Mouse (Mus musculus) lung, postnatal 10 days (tissue): ENCODE results near the gene Btbd16.

ENCODE experiments used
- DNase-seq: peaks from one replicate; pipeline ENCODE4 v3.0.0; 2021

Btbd16 gene

GRCm38 (mm10) chr7:130823992-130824391 is 50.1 kb downstream of the Btbd16 start:
- no peak for DNase-seq

GRCm38 (mm10) chr7:130826343-130826742 is 52.5 kb downstream of the Btbd16 start:
- DNase-seq, result no peak

GRCm38 (mm10) chr7:130827431-130827830 is 53.6 kb downstream of the Btbd16 start:
- peak; percentile 82 for DNase-seq

- DNase-seq, result no peak
Observed at GRCm38 (mm10) chr7:130827844-130828403, 54.1 kb downstream of the Btbd16 start.

DNA sequence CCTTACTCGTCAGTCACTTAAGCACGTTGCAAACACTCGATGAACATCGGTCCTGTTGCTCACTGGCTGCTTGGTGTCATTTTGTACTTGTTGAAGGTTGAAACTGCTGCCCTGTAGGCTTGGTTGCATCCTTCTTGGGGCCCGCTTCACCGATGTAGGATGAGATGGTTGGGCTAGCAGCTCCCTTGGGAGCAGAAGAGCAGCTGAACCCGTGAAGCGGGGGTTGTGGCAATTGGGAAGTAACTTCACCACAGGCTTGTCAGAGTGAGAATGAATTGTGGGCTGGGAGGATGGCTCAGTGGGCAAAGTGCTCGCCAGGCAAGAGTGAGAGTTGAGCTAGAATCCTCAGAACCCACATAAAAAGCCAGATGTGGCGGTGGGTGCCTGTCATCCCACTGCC is 54.6 kb downstream of the Btbd16 start:
- DNase-seq, result no peak

DNA sequence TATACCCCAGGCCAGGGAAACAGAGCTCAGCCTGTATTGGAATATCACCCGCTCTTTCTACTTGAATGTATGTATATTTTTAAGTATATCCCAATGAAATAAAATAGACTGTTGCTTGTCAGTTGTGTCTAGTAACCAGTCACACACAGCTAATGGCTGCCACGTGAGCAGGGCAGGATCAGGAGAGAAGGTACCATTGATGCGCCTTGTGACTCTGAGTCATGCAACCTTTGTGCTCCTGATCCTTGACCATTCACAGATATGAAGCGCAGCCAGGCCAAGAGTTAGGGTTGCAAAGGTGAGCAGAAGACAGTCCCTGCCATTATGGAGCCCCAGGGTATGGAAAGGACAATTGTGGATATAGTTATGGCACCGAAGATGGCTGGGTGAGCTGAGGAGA is 57.7 kb downstream of the Btbd16 start:
- DNase-seq, result no peak

DNA sequence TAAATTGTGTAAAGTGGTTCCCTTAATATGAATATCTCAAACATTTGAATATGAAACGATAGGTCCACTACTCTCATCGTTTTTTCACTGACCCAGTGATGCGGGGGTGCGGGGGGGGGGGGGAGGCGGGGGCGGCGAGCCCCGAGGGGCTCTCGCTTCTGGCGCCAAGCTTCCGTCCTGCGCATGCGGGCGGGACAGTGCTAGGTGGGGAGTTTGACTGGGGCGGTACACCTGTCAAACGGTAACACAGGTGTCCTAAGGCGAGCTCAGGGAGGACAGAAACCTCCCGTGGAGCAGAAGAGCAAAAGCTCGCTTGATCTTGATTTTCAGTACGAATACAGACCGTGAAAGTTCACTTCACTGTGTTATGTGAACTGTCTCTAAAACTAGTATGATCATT is 60.4 kb downstream of the Btbd16 start:
- peak; percentile 52 for DNase-seq

GRCm38 (mm10) chr7:130834958-130835861 is 61.3 kb downstream of the Btbd16 start:
- DNase-seq, result peak; percentile 34

- DNase-seq, result no peak
Observed at GRCm38 (mm10) chr7:130836066-130836465, 62.2 kb downstream of the Btbd16 start.

DNA sequence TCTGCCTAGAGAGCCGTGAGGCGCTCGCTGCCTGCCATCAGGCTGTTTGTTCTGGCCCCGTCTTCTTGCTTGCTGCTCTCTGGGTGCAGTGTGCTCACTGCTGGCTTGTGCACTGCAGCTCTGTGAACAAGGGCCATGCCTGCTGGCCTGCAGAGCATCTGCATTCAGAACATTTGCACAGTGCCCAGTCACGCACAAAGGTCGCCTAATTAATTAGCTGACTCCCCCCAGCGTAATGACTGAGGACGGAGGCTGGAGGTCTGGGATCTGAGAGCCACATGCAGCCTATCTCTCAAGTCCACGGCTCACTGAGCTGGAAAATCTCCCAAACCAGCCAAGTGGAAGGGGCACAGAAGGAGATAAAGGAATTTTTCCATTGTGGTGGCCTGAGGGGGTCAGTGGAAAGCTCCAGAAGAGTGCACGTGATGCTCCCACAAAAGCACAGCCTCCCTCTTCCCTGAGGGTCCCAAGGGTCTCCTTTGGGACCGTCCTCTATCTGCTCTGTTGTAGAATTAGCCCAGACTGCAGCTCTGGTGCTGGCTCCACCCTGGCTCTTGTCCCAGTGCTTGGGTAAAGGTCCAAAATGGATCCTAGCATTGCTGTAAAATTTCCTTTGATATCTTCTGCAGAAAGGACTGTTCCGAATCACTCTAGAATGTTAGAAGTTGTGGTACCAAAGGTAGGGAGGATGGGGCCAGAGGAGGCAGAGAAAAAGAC is 64.2 kb downstream of the Btbd16 start:
- DNase-seq, result no peak

- DNase-seq, result no peak
Observed at GRCm38 (mm10) chr7:130838658-130839025, 64.8 kb downstream of the Btbd16 start.

- DNase-seq, result no peak
Observed at GRCm38 (mm10) chr7:130839380-130840100, 65.7 kb downstream of the Btbd16 start.

- DNase-seq, result no peak
Observed at GRCm38 (mm10) chr7:130847164-130847718, 73.4 kb downstream of the Btbd16 start.

- peak; percentile 53 for DNase-seq
Observed at GRCm38 (mm10) chr7:130854684-130855292, 80.9 kb downstream of the Btbd16 start.

DNA sequence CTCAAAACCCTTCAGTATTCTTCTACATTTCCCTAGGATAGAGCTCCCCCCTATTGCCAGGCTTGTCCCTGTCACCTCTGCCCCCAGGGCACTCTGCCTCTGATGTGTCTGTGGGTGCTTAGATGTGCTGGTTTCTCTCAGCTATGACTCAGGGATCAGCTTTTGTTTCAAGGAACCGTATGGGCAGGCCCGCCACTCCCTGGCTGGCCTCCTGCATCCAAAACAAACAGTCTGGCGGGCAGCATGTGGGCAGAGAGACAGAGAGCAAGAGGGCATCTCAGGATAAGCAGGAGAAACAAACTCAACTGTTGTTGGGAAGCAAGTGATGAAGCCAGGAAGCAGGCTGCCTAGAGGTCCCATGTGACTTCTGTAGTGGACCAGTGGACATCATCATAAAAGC is 81.8 kb downstream of the Btbd16 start:
- DNase-seq, result peak; percentile 55

DNA sequence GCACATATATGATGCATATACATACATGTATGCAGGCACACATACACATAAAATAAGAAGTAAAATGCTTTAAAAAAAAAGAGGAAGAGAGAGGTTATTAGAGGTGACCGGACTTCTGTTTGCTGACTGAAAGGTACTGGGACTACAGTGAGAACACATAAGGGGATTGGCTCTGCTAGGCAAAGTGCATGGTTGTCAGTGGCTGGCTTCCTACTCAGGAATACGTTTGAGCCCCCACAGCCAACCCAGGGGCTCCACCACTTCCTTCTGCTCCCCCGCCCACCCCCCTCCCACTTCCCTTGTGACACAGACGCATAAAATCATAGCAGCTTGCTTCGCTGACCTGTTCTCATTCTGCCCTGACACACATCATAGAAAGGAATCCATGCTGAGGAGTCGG is 84.1 kb downstream of the Btbd16 start:
- no peak for DNase-seq

DNA sequence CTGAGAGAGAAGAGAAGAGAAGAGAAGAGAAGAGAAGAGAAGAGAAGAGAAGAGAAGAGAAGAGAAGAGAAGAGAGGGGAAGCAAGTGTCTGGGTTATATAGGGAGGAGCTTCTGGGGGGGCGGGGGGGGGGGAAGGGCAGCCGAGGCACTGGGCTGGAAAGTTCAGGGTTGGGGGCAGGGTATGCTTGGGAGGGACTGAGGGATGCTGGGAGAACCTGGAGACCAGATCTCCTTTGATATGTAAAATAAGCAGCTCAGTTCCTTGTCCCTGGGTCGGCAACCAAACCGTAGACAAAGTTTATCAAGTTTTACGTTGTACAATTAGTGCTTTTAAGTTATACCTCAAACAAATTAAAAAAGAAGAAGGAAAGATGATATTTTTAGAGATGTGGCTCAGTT is 86.1 kb downstream of the Btbd16 start:
- DNase-seq, result no peak

DNA sequence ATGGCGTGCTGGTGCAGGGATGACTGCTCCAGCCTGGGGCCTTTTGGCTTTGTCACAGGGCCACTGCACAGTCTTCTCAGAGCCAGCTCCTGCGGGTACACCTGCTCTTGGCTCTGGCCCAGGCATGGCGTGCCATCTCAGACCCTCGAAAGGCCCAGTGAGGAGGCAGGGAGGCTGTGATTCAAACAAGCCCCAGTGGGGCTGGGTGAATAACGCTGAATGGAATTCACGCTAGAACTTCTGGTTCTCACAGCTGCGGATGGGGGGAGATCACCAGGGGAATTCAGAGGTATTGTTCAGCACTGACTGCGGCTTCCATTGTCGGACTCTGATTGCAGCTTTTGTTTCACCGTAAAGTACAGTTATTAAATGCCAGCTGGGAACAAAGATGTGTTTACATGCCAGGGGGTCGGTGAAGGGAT is 86.9 kb downstream of the Btbd16 start:
- DNase-seq, result peak; percentile 34

DNA sequence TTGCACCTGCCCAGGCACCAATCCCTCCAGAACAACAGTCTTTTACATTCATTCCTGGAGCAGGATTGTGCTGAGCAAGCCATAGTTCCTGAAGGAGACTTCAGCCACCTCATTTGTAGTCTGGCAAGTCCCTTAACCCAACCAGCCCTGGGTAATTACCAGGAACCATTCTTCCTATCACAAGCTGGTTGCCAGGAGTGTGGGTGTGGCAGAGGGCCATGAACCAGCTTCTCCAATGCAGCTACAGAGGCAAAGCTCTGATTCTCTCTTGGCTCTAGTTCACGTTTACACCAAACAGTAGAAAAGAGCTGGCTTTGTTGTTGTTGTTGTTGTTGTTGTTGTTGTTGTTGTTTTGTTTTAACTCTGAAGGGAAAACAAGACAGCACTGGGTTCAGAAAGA is 88.6 kb downstream of the Btbd16 start:
- DNase-seq, result peak; percentile 29

- no peak for DNase-seq
Observed at GRCm38 (mm10) chr7:130864711-130865110, 90.8 kb downstream of the Btbd16 start.

GRCm38 (mm10) chr7:130865613-130866591 is 92.0 kb downstream of the Btbd16 start, which contains the start of gene Plekha1:
Gene Plekha1, plus strand, starts transcription at chr7:130865756.
- peak; percentile 98 for DNase-seq
